Mouse (Mus musculus) spleen, embryonic (tissue): ENCODE results near the gene Fam151b.

Source experiments
- CTCF ChIA-PET: fragments of 350-600 bp; sonication (Branson Sonifier 250); formaldehyde crosslinking; loops from one replicate; lab custom pipeline; 2022; lab: Charles Lee

Fam151b gene

DNA sequence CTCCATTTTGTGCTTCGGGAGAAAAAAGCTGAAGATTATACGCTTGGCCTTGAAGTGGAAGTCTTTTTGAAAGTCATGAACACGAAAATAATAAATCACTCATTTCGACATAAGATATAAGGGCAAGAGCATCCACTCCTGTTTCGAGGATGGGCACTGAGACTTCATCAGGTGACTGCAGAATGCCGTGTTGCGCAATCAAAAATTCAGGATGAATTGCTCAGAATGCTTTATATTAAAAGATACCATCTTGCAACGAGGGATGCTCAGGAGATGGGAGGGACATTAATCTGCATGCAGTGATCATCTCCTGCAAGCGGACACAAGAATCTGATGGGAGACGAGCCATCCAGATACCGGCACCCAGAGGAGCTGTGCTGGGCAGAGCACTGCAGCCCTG is 64.2 kb downstream of the Fam151b start:
- CTCF ChIA-PET, result no interaction called here

DNA sequence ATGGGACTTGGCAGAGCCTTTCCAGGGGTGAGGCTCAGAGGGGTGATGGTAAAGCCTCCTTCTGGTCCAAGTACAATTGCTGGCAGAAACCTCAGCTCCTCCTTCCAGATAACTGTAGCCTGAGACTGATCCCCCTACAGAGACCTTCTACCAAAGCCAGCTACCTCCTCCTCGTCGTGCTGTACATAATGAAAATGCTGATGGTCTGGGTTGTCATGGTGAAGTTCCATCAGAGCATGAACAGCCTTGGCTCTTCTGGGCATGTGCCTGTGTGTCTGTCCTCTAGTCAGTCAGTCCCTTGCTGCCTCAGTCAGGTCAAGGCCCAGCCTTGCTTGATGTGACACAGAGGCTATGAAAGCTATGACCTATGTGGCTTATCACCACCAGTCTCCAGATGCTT is 73.3 kb downstream of the Fam151b start:
- CTCF ChIA-PET, result no interaction called here

DNA sequence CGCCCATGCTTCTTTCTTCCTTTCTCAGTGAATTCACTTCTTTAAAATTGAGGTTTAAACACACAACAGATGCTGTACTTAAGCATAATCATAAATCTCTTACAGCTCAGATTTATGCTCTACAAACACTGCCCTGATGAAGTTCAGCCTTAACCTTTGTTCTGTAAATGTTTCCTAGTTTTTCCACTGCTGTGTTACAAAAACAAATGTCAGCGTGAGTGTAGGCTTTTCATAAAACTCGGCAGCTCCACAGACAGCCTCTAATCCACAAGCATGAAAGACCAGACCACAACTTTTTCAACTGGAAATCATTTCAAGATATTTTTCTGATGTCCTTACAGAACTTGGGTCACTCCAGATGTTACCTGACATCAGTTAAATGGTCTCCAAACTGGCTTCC is 80.3 kb downstream of the Fam151b start:
- CTCF ChIA-PET, result no interaction called here

DNA sequence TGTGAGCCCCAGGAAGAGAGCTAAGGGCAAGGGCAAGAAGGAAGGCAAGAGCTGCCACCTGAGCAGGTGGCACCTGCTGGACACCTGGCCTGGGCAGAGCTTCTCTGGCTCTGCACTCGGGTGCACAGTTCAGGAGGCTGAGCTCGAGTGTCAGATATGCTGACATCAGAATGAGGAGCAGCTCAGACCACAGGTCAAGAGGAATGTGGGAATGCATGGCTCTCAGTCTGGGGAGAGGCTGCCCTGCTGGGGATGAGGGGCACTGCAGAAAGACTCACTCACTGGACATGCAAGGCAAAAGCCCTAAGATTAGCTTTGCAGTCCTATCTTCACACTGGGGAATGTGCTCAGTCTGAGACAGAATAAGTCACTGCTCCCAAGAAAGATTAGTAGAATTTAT is 81.8 kb downstream of the Fam151b start:
- CTCF ChIA-PET, result no interaction called here
